Mouse (Mus musculus) c-Kit-positive CD71-positive TER-119-negative erythroid progenitor cells, embryonic 14.5 days (primary cell): ENCODE measurements around the gene 1810062G17Rik.

Experiments used
- DNase-seq: peaks from one replicate; pipeline ENCODE4 v3.0.0-alpha.2; 2013; ENCODE audit warnings: low read depth

Gene 1810062G17Rik

DNA sequence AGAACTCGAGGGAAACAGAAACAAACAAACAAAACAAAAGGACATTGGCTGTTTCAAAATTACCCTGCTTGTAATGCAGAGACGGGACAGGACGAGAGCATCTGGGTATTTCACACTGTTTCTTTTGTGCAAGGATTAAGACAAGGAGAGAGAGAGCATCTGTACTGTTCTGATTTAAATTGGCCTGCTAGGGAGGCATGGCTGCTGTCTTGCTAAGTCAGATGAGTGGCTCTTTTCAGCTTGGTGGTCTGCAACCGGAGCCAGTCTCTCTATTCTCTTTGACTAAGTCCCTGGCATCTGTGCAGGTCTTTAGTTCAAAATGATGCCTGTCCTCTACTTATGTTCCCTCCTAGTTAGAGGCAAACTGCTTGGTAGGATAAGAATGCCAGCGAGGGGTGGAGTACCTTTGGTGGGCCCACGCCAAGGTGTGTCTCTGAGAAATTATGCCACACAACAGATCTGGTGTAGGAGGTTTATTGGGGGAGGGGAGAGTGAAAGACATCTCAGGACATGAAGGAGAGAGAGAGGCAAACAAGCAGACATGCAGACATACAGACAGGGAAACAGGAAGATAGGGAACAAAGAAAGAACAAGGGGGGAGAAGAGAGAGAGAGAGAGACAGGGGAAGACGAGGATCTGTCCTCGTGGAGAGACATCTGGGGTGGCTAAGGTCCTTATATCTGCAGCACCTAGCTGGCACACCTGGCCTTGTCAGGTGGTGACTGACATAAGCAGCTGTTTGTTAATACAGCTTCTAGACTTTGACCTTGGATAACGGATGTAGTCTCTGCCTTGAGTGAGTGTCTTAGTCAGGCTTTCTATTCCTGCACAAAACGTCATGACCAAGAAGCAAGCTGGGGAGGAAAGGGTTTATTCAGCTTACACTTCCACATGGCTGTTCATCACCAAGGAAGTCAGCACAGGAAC lies 30.3 kb downstream of the 1810062G17Rik start:
- DNase-seq: no peak

DNA sequence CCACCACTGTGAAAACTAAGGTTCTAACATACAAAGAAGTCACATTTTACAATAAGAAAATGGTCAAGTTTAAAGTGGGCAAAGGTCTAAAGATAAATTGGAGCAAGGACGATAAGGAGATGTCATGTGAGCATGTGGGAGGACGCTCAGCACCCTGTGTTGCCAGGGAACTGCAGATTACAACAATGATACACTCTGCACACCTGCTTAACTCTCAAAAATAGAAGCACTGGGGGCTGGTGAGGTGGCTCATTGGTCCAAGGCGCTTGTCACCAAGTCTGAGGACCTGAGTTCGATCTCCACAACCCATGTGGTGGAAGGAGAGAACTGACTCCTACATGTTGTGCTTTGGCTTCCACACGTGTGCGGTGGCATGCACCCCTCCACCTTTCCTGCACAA lies 35.8 kb downstream of the 1810062G17Rik start:
- DNase-seq: no peak

DNA sequence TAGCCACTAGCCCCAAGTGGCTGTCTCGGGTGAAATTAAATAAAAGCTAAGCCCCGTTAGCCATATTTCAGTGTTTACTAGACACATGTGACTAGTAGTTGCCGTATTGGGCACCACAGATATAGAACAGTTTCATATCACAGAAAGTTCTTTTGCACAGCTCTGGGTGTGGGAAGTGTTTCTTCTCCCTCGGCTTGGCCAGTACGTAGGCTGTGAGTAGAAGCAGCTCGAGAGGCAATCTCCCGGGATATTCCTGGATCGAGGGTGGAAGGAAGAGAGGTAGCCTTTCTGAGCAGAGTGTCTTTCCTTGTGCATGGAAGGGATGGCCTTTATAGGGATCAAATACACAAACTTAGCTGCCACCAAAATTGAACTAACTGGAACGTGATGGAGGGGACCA lies 40.5 kb downstream of the 1810062G17Rik start:
- DNase-seq: no peak

DNA sequence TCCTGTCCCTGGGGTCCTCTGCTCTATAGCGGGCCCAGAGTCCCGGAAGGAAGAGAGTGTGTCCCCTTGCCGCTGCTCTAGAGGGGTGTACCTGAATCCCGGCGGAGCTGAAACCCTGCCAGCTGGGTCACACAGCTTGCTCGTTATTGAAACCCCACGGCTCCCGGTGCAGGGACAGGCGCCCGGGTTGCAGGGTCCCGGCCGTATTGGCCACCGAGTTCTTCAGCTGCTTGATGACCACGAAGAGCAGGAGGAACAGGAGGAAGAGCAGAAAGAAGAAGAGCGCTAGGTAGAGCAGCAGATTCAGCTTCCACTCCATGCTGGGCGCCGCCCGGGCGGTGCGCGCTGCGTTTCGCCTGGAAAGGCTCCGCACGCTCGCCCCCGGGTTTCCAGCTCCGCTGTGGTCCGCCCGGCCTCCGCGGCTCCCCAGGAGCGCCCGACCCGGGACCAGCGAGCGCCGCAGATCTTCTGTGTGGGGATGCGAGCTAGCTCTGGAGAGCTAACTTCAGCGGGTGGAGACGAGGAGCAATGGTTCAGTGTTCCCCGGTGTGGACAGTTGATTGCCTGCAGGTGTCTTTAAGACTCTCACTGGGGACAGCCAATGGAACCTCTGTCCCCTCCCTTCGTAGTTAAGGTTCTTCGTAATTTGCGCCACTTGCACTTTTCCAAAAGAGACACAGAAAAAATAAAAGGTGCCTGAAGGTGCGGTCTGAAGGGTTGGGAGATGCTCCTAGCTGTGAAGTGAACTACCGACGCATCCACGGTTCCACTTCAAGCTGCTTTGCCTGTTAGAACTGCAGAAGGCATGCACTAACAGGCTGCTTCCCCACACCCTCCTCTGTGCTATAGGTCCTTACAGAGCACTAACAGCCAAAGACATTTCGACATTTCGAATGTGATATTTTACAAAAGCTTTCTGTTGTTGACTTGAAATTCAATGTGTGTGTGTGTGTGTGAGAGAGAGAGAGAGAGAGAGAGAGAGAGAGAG lies 45.6 kb downstream of the 1810062G17Rik start, which contains the start of gene Gm11549:
Gm11549 (minus strand) TSS at position 741 of the 988 bp plus-strand sequence.
- DNase-seq: no peak

DNA sequence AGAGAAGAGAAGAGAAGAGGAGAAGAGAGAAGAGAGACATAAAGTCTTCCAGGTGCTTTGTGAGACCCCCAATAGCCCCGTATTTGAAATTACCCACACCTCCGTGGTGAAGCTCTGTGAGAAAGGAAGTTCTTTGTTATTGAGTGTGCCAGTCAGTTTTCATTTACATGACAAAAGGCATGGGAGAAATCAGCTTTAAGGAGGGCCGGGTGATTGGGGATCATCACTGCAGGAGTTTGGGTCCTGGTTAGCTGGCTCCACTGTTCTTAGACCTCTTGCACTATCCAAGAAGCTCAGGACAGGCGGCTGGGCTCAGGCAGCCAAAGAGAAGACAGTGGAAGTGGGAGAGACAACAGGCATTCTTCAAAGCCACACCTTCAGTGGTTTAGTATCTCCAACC lies 46.4 kb downstream of the 1810062G17Rik start:
- DNase-seq: no peak

DNA sequence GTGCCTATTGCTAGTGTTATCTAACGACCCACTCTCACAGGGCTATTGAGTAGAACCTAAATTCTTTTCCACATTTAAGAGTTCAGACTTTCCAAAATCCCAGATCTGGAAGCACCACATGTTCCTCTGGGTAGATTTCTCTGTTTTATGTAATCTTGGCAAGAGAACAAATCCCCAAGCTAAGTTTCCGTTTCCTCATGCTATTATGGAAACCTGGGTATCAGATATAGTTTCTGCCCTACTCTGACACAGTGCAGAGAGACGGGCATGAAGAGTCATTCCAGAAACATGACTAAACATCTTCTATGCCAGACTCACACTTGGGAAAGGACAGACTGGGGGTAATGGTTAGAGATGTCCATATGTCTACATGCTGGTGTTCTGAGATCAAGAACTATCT lies 48.7 kb downstream of the 1810062G17Rik start:
- DNase-seq: no peak

DNA sequence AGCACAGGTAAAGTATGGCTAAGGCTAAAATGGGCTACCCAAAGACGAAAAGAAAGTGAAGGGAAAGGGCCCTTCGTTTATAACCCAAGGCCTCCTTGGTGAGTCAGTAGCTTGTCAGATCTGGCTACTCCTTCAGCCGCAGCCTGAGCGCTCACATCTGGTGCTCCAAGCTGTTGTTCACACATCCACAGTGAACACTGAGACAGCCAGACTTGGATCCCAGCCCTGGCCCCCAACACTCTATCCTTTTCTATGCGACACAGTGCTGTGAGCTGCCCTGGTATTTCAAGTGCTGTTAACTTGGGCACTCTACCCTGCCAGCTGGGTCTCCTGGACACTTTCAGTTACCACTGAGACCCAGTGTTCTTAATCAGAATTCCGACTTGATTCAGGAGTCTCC lies 54.6 kb downstream of the 1810062G17Rik start:
- no peak for DNase-seq

DNA sequence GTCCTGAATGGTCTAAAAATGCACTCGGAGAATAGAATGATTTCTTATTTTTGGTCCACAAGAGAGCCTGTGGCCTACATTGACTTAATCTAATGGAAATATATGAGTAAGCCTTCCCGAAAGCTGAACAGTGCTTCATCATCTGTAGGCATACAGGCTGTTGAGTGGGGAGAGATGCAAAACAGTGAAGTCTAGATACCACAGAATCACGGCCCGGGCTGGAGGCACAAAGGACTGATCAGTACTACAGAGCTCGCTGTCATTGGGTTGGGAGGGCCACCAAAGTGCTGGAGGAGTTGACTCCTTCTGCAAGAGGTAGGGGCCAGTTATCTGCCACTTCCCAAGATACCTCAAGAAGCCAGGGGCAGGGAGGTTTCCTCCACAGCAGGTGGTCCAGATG lies 55.0 kb downstream of the 1810062G17Rik start:
- no peak for DNase-seq

DNA sequence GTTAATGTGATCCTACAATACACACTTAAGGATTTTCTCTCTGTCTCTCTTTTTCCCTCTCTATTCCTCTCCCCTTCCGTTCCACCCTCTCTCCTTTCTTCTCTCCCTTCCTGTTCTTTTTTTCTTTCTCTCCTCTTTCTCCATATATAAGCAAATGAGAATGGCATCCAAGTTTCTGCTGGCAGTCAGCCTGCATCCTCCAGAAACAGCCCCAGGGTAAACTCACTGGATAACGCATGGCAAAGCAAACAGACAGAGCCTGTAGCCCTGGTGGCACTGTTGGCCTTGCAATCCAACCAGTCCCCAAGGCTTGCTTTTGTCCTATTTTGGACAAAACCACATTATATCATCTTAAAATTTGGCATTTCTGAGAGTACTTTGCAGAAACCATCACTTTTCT lies 55.5 kb downstream of the 1810062G17Rik start:
- DNase-seq: no peak
